Mouse (Mus musculus) CD4-positive naive resting alpha-beta T cell, adult 76 days (primary cell): ENCODE results near the gene Rmi2. TPM values are rescaled to one million over a fixed set of nuclear protein-coding genes. Genes with fewer than 3 reads are reported as not detected.

Experiments used
- total RNA-seq: library from RNA; stranded (reverse); gene quantifications from one replicate; pipeline ENCODE4 v1.2.4, GENCODE M21; 2023

The Rmi2 gene
- 3.5 TPM for total RNA-seq

DNA sequence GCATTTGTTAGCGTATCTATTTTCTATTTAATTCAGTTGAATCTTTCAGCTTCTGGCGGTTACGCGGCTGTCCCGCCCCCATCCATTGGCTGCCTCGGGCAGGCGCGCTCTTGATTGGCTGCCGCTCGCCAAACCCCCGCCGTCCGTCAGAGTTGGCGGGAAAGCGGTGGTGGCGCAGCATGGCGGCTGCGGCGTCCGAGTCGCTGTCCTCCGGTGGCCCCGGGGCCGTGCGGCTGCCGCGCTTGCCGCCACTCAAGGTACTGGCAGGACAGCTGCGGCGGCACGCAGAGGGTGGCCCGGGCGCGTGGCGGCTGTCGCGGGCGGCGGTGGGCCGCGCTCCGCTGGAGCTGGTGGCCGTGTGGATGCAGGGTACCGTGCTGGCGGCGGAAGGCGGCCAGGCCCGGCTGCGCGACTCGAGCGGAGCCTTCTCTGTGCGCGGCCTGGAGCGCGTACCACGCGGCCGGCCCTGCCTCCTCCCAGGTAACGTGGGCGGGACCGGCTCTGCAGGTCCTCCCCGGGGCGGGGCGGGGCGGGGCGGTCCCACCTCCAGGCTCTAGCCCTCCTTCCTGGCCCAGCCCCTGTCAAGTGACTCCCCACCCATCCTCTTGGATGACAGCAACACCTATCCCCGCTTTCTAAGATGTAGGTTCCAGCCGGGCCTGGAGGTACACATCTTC lies at the start of gene Rmi2:
Gene Rmi2 (plus strand): TSS at position 149 of the 677 bp plus-strand sequence.

DNA sequence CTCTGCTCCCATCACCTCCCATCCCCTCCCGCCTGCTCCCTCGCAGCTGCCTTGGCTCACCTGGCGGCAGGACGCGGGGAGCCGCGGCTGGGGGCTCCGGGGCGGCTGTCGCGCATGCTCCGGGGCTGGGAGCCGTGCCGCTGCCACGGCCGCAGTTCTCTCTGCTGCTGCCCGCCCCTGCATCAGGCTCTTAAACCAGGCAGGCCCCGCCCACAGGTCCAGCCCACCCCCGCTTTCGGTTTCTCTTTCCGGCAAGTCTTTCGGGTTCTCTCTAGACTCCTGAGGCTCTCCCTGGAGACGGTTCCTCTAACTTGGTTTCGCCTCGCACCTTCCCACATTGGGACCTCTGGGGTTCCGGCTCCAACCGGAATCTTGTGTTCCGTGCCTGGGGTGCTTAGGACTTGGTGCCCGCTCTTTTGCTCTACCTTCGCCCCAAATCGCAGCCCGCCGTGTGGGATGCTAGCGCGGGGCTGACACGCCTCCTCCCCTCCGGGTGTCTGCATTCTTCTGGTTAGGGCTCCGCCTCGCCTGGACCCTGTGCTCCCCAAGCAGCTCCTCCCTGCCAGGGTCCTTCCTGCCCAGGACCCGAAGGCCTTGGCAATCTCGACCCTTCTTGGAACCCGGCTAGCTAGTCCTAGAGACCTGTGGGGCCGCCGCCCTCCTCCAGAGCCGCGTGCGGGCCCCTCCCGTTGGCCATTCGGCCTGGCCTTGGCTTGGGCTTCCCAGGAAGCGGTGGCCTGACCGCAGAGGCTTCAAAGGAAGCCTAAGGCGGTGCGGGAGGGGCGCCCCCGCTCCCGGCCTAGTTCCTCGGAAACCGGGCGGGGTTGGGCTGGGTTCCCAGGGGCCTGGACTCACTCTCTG lies 49.3 kb upstream of the Rmi2 start, which contains the start of gene Socs1:
Gene Socs1 (minus strand): TSS at position 166 of the 861 bp plus-strand sequence.

DNA sequence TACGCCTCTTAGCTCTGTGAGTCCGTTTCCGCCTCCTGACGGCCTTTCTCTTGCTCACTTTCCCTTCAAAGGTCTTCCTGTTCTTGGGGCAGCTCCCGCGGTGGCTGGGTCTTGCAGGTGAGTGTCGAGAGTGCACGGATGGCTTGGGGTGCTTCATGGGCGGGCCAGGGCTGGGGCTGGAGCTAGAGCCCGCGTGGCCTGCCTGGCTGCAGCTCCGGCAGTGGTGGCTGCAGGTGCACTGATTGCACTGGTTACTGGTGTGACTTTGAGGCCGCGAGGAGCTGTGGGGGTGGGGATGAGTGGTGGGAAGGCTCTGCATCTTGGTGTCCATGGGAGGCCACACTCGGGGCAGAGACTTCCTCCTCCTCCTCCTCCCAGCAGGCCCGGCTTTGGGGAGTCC lies 46.6 kb upstream of the Rmi2 start, which contains the start of gene Tnp2:
Gene Tnp2 (minus strand): TSS at position 390 of the 400 bp plus-strand sequence.

DNA sequence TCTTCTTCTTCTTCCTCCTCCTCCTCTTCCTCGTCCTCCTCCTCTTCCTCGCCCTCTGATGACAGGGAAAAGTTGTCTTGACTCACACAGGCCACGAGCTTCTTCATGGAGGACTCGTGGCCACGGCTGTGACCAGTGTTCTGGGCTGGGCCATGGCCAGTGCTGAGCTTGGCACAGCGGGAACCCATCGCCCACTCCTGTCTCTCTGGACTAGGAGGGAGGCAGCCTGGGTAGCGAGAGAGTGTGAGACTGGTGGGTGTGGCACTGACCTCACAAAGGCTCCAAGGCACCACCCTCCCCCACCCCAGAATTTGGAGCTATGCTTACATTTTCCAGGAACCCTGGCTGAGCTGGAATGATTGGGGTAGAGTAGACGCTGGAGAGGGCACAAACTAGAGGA lies 44.2 kb upstream of the Rmi2 start, which contains the start of gene Prm3:
Gene Prm3 (minus strand): TSS at position 213 of the 400 bp plus-strand sequence.

DNA sequence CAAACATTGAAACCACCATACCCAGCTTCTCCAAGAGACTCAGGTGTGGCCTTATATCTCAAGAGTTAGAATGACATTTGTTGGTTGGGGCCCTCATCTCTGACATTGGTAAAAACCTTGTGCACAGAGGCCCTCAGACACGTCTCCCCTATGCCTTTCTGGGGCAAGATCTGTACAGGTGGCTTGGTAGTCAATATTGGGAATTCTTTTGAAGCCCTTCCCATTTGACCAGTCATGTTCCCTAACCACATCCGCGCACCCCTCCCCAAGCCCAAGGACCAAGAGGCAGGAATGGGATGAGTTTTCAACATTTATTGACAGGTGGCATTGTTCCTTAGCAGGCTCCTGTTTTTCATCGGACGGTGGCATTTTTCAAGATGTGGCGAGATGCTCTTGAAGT lies 38.8 kb upstream of the Rmi2 start, which contains the start of gene Prm2:
Gene Prm2 (minus strand): TSS at position 101 of the 400 bp plus-strand sequence.

DNA sequence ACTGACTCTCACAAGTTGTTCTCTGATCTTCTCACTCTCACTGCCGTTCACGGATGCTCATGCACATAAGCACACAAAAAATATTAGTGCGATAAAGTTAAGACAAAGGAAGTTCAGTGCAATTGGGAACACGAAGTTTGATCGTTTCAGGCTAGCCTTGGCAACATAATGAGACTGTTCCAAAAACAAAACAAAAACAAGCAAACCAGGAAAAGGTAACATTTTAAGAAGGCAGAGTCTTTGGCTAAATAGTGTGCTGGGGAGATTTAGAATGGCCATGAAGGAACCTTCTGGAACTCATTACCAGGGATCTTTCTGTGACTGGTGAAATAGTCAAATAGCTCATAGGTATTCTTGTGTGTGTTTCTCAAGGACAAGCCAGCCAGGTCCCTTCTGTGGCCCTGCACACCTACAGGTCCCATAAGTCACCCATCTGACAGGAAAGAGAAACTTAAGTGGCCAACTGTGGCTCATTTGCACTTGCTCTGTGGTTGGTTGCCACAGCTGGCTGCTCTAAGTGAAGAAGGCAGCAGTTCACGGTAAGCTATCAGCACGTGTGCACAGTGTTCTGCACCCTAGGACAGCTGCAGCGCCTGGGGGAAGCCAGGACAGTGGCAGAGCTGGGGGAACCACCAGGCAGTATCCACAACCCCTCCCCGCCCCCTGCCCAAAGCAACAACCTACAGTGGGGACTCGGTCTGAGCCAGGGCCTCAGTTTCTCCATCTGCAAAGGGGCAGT lies 28.9 kb upstream of the Rmi2 start, which contains the start of gene Prm1:
Gene Prm1 (minus strand): TSS at position 51 of the 739 bp plus-strand sequence.

DNA sequence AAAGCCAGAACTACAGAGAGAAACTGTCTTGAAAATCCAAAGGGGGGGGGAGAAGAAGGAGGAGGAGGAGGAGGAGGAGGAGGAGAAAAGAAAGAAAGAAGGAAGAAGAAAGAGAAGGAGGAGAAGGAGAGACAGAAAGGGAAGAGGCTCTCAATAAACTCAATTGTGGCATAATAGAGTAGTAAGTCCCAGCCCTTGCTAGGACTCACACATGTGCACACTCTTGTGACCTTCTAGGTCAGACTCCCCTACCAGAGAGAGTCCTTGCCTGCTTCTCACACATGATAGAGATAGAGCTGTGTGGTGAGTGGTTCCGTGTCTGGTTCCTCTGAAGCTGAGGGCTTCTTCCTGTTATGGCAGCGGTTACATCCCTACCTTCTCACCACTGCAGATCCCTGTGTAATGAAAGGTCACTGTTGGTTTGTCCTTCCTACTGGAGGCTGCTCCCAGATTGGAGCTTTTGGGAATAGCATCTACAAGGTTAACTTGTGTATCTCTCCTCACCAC lies 21.9 kb upstream of the Rmi2 start, which contains the start of gene Gm11172:
Gene Gm11172 (plus strand): TSS at position 51 of the 507 bp plus-strand sequence.

Other genes starting within 250 kb of the Rmi2 start
- gene Socs1, start 49.5 kb upstream of the Rmi2 start, total RNA-seq: 18.6 TPM
- not detected for gene Tnp2, start 46.4 kb upstream of the Rmi2 start, total RNA-seq
- not detected for gene Prm3, start 44.1 kb upstream of the Rmi2 start, total RNA-seq
- not detected for gene Prm2, start 38.9 kb upstream of the Rmi2 start, total RNA-seq
- not detected for gene Prm1, start 29.2 kb upstream of the Rmi2 start, total RNA-seq
- gene Gm11172, start 22.1 kb upstream of the Rmi2 start, total RNA-seq: not detected
- 22.2 TPM for gene Snn, start 225.9 kb downstream of the Rmi2 start, total RNA-seq
- gene Litaf, start 231.1 kb downstream of the Rmi2 start, total RNA-seq: 12.5 TPM